Mouse (Mus musculus): ENCODE data around the gene Ccdc125. TPM values are rescaled to one million over a fixed set of nuclear protein-coding genes. Genes with fewer than 3 reads are reported as not detected.
"Not testable (repeated sequence)": the region's sequence is repeated elsewhere in the genome, so short reads cannot be mapped to it uniquely, and the experiment has no call there.

Ccdc125 gene
- total RNA-seq, 2 experiments from 2014 or later = 3.9 to 4.3 TPM

DNA sequence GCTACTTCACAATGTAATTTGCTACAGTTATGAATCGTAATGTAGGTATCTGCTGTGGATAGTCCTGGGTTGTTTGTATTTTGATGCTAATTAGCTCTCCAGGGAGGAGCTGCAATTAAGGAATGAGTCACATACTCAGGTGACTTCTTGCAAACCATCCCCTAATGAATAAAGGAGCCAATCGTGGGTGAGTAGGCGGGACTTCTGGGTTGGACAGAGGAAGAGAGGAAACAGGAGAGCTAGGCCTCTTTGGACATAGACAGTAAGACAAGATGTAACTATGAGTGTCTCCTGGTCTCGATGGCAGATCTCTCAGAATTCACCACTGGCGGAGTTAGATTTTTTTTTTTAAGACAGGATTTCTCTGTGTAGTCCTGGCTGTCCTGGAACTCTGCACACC is 52.1 kb downstream of the Ccdc125 start:
- no peak for DNase-seq

- peak; percentile 53 for DNase-seq
Measured at GRCm38 (mm10) chr13:100724051-100724754, 54.7 kb downstream of the Ccdc125 start.

GRCm38 (mm10) chr13:100725194-100725593 is 55.7 kb downstream of the Ccdc125 start:
- no peak for DNase-seq

- DNase-seq = no peak
Measured at GRCm38 (mm10) chr13:100728086-100728485, 58.6 kb downstream of the Ccdc125 start.

GRCm38 (mm10) chr13:100728530-100728929 is 59.0 kb downstream of the Ccdc125 start:
- DNase-seq = not testable (repeated sequence)

DNA sequence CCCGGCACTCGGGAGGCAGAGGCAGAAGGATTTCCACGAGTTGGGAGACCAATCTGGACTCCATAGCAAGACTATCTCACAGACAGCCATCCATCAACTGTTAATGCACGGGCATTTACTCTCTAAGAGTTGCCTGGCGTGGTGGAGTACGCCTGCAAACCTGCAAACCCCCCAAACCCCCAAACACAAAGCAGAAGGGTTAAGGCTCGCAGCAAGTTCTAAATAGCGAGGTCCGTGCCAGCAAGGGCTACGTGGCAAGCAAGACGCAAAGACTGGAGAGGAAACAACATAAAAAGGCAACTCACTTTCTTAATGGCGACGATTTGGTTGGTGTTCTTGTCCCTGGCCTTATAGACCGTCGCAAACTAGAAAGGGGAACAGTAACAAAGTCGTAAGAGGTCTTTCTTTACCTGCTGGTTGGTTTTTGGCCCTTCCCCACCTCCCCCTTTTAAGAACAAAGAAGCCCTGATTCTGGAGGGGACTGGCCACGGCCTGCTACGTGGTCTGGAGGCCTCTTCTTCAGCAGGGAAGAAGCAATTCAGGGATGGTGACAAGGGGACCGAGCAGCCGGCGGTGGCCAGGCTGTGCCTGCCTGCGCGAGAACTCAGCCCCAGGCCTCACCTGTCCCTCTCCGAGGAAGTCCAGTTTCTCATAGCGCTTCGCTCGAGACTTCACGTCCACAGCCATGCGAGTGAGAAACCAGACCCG is 60.8 kb downstream of the Ccdc125 start:
- no peak for DNase-seq

DNA sequence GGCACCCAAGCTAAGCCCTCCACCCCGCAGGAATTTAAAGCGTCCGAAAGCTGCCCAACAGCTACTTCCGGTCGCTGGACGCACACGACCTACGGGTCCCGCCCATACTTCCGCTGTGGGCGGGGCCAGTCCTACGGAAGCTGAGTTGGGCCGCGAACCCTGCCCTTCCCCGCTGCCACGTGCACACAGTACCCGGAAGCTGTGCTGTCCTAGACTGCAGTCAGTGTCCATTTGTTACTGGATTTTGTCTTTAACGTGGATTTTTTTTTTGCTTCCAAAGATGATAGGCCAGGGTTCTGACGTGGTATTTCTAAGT is 61.3 kb downstream of the Ccdc125 start, which contains the start of gene Cdk7:
Gene Cdk7, minus strand, starts transcription at position 79 of the 316 bp plus-strand sequence.
- peak; percentile 96 for DNase-seq

DNA sequence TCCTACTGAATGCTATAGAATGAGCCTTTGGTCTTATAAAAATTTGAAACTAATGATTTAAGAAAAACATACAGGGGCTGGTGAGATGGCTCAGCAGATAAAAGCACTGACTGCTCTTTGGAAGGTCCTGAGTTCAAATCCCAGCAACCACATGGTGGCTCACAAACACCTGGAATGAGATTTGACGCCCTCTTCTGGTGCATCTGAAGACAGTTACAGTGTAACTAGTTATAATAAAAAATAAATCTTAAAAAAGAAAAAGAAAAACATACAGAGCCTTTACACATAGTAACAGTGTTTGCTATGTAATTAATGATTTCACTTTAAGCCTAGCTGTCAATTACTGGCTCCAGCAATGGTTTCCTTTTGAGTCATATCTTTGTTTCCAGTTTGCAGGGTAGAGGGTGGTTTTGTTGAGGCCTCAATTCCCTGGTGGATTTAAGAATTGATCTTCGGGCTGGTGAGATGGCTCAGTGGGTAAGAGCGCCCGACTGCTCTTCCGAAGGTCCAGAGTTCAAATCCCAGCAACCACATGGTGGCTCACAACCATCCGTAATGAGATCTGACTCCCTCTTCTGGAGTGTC is 62.0 kb downstream of the Ccdc125 start:
- not testable (repeated sequence) for DNase-seq

DNA sequence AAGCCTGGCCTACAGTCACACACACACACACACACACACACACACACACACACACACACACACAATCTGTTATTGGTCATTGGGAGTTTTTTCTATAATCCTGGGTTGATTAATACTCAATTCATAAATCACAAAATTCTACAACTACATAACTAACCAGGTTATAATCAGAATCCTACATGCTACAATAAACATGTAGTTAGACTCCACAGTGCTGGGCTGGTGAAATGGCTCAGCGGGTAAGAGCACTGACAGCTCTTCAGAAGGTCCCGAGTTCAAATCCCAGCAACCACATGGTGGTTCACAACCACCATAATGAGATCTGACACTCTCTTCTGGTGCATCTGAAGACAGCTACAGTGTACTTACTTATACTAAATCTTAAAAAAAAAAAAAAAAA is 63.2 kb downstream of the Ccdc125 start:
- DNase-seq = no peak

GRCm38 (mm10) chr13:100742831-100743230 is 73.3 kb downstream of the Ccdc125 start:
- DNase-seq = no peak

GRCm38 (mm10) chr13:100743346-100744035 is 74.0 kb downstream of the Ccdc125 start:
- no peak for DNase-seq

DNA sequence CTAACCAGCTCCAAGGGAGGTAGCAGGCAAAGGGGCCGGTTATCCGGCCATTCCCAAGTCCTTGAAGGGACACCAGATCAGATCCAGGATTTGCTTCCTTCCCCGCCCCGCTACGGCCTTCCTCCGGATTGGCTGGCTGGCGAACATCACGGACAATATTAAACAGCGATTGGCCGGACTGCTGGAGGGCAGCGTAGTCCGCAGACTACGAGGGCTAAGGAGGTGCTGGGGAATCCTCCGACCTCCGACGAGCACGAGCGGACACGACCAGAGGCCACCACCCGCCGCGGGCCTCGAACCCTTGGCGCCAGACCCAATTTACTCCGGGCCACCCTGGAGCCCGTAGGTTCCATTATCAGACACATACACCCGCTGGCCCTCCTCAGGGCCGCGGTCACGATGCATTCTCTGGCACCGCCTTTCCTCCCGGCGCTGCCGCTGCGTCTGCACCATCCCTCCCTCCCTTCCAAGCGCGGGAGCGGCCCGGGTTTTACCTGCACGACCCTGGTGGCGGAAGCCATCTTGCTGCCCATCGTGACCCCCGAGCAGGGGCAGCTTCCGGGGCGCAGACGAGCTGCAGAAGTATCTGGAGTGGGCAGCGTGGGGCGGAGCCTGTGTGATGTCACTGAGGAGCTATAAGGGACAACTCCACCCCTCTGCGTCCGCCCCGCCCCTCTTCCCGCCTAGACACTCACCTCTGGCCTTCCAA is 74.7 kb downstream of the Ccdc125 start, which contains the start of gene Mrps36:
Gene Mrps36, minus strand, starts transcription at position 624 of the 709 bp plus-strand sequence.
- DNase-seq = peak; percentile 96

- DNase-seq = no peak
Measured at GRCm38 (mm10) chr13:100746090-100746489, 76.6 kb downstream of the Ccdc125 start.

Other genes with a start within 250 kb of the Ccdc125 start
- gene Naip1, start 216.8 kb upstream of the Ccdc125 start, total RNA-seq (2021) = under 1 TPM; 0.09 to 0.15 TPM
- 10 to 100 TPM; 32.7 to 35.0 TPM for gene Gtf2h2, start 177.1 kb upstream of the Ccdc125 start, total RNA-seq (2021)
- gene Ocln, start 117.0 kb upstream of the Ccdc125 start, total RNA-seq (2021) = 1 to 10 TPM; 8.0 to 8.3 TPM
- 1 to 10 TPM; 1.4 to 1.8 TPM for gene Marveld2, start 52.7 kb upstream of the Ccdc125 start, total RNA-seq (2021)
- gene Ak6, start 18.7 kb upstream of the Ccdc125 start, total RNA-seq (2021) = 10 to 100 TPM; 75.2 to 80.4 TPM
- gene Rad17, start 18.7 kb upstream of the Ccdc125 start, total RNA-seq (2021) = 10 to 100 TPM; 20.4 to 21.4 TPM
- 10 to 100 TPM; 15.4 to 19.5 TPM for gene Taf9, start 18.1 kb upstream of the Ccdc125 start, total RNA-seq (2021)
- gene Cdk7, start 61.2 kb downstream of the Ccdc125 start, total RNA-seq (2021) = 10 to 100 TPM; 42.2 to 42.3 TPM
- gene Mrps36, start 74.9 kb downstream of the Ccdc125 start, total RNA-seq (2021) = 100 to 1,000 TPM; 235 to 250 TPM
- 1 to 10 TPM; 4.5 to 6.2 TPM for gene Cenph, start 106.2 kb downstream of the Ccdc125 start, total RNA-seq (2021)
- 10 to 100 TPM; 25.6 to 35.0 TPM for gene Ccnb1, start 116.9 kb downstream of the Ccdc125 start, total RNA-seq (2021)
- 10 to 100 TPM; 47.4 to 47.5 TPM for gene Slc30a5, start 163.7 kb downstream of the Ccdc125 start, total RNA-seq (2021)